Mouse (Mus musculus): Measurements from ENCODE around the gene Hnrnpa1. TPM values are rescaled to one million over a fixed set of nuclear protein-coding genes. Genes with fewer than 3 reads are reported as not detected.
"Not testable (repeated sequence)": the region's sequence is repeated elsewhere in the genome, so short reads cannot be mapped to it uniquely, and the experiment has no call there.

Gene Hnrnpa1
- polyA plus RNA-seq, 1 experiment from 2014 or later = 1,473 TPM

GRCm38 (mm10) chr15:103275943-103276342 is 35.7 kb downstream of the Hnrnpa1 start:
- not testable (repeated sequence) for H3K9me3 ChIP-seq (ENCODE audit: control insufficient read depth, low read length); H3K36me3 ChIP-seq (ENCODE audit: control insufficient read depth, insufficient read depth, low read length); H3K9ac ChIP-seq (ENCODE audit: low read length); DNase-seq (ENCODE audit: low spot score); H3K4me2 ChIP-seq (ENCODE audit: low read depth, low read length, severe bottlenecking); H3K27ac ChIP-seq (ENCODE audit: low read depth, low read length); H3K4me3 ChIP-seq (ENCODE audit: low read depth, low read length); ATAC-seq (replicated peaks; ENCODE audit: low FRiP score); H3K4me1 ChIP-seq (replicated peaks; ENCODE audit: control insufficient read depth, insufficient read depth, low read length); H3K27me3 ChIP-seq (ENCODE audit: control insufficient read depth, insufficient read depth, low read length)
- WGBS = 98% methylated on average over 2 of the region's 3 CpGs

GRCm38 (mm10) chr15:103277949-103278348 is 37.7 kb downstream of the Hnrnpa1 start:
- H3K27me3 ChIP-seq (ENCODE audit: control insufficient read depth, insufficient read depth, low read length) = no peaks in the 10 kb centered on the region
- no peaks in the 10 kb centered on the region for H3K9me3 ChIP-seq (ENCODE audit: control insufficient read depth, low read length)
- 75% methylated on average over 7 of the region's 7 CpGs for WGBS
- H3K4me2 ChIP-seq (ENCODE audit: low read depth, low read length, severe bottlenecking) = no peak overlapping the region
- no peak overlapping the region for H3K27ac ChIP-seq (ENCODE audit: low read depth, low read length)
- no peak for ATAC-seq (replicated peaks; ENCODE audit: low FRiP score)
- no peak overlapping the region for H3K4me3 ChIP-seq (ENCODE audit: low read depth, low read length)
- H3K9ac ChIP-seq (ENCODE audit: low read length) = no peak overlapping the region
- H3K4me1 ChIP-seq (replicated peaks; ENCODE audit: control insufficient read depth, insufficient read depth, low read length) = 0 out of 2 replicates have a peak, but pooled peaks cover 5% of the 10 kb centered on the region
- no peaks in the 10 kb centered on the region for H3K36me3 ChIP-seq (ENCODE audit: control insufficient read depth, insufficient read depth, low read length)
- DNase-seq (ENCODE audit: low spot score) = no peak

- Histone ChIP-seq H3K4me2 (ENCODE audit: low read depth, low read length, severe bottlenecking) (no peak overlapping the region), H3K27me3 (ENCODE audit: control insufficient read depth, insufficient read depth, low read length) (no peaks in the 10 kb centered on the region), H3K9ac (ENCODE audit: low read length) (no peak overlapping the region), H3K9me3 (ENCODE audit: control insufficient read depth, low read length) (no peaks in the 10 kb centered on the region), H3K36me3 (ENCODE audit: control insufficient read depth, insufficient read depth, low read length) (no peaks in the 10 kb centered on the region), H3K4me3 (ENCODE audit: low read depth, low read length) (no peak overlapping the region), H3K27ac (ENCODE audit: low read depth, low read length) (no peak overlapping the region), H3K4me1 (replicated peaks; ENCODE audit: control insufficient read depth, insufficient read depth, low read length) (no peaks in the 10 kb centered on the region)
- no peak for ATAC-seq (replicated peaks; ENCODE audit: low FRiP score)
- peak; percentile 72 for DNase-seq (ENCODE audit: low spot score)
- 65% methylated on average over 3 of the region's 3 CpGs for WGBS
Observed at GRCm38 (mm10) chr15:103279750-103280149, 39.5 kb downstream of the Hnrnpa1 start.

GRCm38 (mm10) chr15:103280817-103281464 is 40.7 kb downstream of the Hnrnpa1 start:
- ATAC-seq (replicated peaks; ENCODE audit: low FRiP score) = no peak

GRCm38 (mm10) chr15:103281465-103282205 is 41.4 kb downstream of the Hnrnpa1 start:
- H3K27me3 ChIP-seq (ENCODE audit: control insufficient read depth, insufficient read depth, low read length) = no peaks in the 10 kb centered on the region
- DNase-seq (ENCODE audit: low spot score) (no peak), ATAC-seq (replicated peaks; ENCODE audit: low FRiP score) (no peak)
- no peak overlapping the region for H3K4me2 ChIP-seq (ENCODE audit: low read depth, low read length, severe bottlenecking)
- H3K9ac ChIP-seq (ENCODE audit: low read length) = no peak overlapping the region
- 95% methylated on average over 3 of the region's 3 CpGs for WGBS
- H3K36me3 ChIP-seq (ENCODE audit: control insufficient read depth, insufficient read depth, low read length) = no peaks in the 10 kb centered on the region
- H3K4me1 ChIP-seq (replicated peaks; ENCODE audit: control insufficient read depth, insufficient read depth, low read length) = no peaks in the 10 kb centered on the region
- H3K4me3 ChIP-seq (ENCODE audit: low read depth, low read length) = no peak overlapping the region
- H3K9me3 ChIP-seq (ENCODE audit: control insufficient read depth, low read length) = no peaks in the 10 kb centered on the region
- no peak overlapping the region for H3K27ac ChIP-seq (ENCODE audit: low read depth, low read length)

More at GRCm38 (mm10) chr15:103280817-103281464, 40.7 kb downstream of the Hnrnpa1 start:
- peak; percentile 68 for DNase-seq (ENCODE audit: low spot score)
- WGBS = 79% methylated on average over 3 of the region's 3 CpGs
- Histone ChIP-seq H3K4me2 (ENCODE audit: low read depth, low read length, severe bottlenecking) (no peak overlapping the region), H3K36me3 (ENCODE audit: control insufficient read depth, insufficient read depth, low read length) (no peaks in the 10 kb centered on the region), H3K4me1 (replicated peaks; ENCODE audit: control insufficient read depth, insufficient read depth, low read length) (no peaks in the 10 kb centered on the region), H3K27ac (ENCODE audit: low read depth, low read length) (no peak overlapping the region), H3K9me3 (ENCODE audit: control insufficient read depth, low read length) (no peaks in the 10 kb centered on the region), H3K9ac (ENCODE audit: low read length) (no peak overlapping the region), H3K4me3 (ENCODE audit: low read depth, low read length) (no peak overlapping the region), H3K27me3 (ENCODE audit: control insufficient read depth, insufficient read depth, low read length) (no peaks in the 10 kb centered on the region)

- no peaks in the 10 kb centered on the region for H3K9me3 ChIP-seq (ENCODE audit: control insufficient read depth, low read length)
- ATAC-seq (replicated peaks; ENCODE audit: low FRiP score) = 0 out of 2 replicates have a peak, but pooled peaks have one; percentile 30
- WGBS = 55% methylated on average over 3 of the region's 3 CpGs
Observed at GRCm38 (mm10) chr15:103284066-103284465, 43.8 kb downstream of the Hnrnpa1 start.

GRCm38 (mm10) chr15:103284647-103285046 is 44.4 kb downstream of the Hnrnpa1 start:
- ATAC-seq (replicated peaks; ENCODE audit: low FRiP score) (no peak), DNase-seq (ENCODE audit: low spot score) (no peak)
- Histone ChIP-seq H3K9me3 (ENCODE audit: control insufficient read depth, low read length) (no peaks in the 10 kb centered on the region), H3K27me3 (ENCODE audit: control insufficient read depth, insufficient read depth, low read length) (no peaks in the 10 kb centered on the region), H3K36me3 (ENCODE audit: control insufficient read depth, insufficient read depth, low read length) (no peaks in the 10 kb centered on the region), H3K4me1 (replicated peaks; ENCODE audit: control insufficient read depth, insufficient read depth, low read length) (no peaks in the 10 kb centered on the region), H3K9ac (ENCODE audit: low read length) (no peak overlapping the region), H3K27ac (ENCODE audit: low read depth, low read length) (no peak overlapping the region), H3K4me2 (ENCODE audit: low read depth, low read length, severe bottlenecking) (no peak overlapping the region), H3K4me3 (ENCODE audit: low read depth, low read length) (no peak overlapping the region)
- 44% methylated on average over 2 of the region's 2 CpGs for WGBS

More at GRCm38 (mm10) chr15:103284066-103284465, 43.8 kb downstream of the Hnrnpa1 start:
- peak; percentile 74 for DNase-seq (ENCODE audit: low spot score)
- Histone ChIP-seq H3K4me1 (replicated peaks; ENCODE audit: control insufficient read depth, insufficient read depth, low read length) (no peaks in the 10 kb centered on the region), H3K27ac (ENCODE audit: low read depth, low read length) (no peak overlapping the region), H3K4me2 (ENCODE audit: low read depth, low read length, severe bottlenecking) (no peak overlapping the region), H3K27me3 (ENCODE audit: control insufficient read depth, insufficient read depth, low read length) (no peaks in the 10 kb centered on the region), H3K36me3 (ENCODE audit: control insufficient read depth, insufficient read depth, low read length) (no peaks in the 10 kb centered on the region), H3K4me3 (ENCODE audit: low read depth, low read length) (no peak overlapping the region), H3K9ac (ENCODE audit: low read length) (no peak overlapping the region)

DNA sequence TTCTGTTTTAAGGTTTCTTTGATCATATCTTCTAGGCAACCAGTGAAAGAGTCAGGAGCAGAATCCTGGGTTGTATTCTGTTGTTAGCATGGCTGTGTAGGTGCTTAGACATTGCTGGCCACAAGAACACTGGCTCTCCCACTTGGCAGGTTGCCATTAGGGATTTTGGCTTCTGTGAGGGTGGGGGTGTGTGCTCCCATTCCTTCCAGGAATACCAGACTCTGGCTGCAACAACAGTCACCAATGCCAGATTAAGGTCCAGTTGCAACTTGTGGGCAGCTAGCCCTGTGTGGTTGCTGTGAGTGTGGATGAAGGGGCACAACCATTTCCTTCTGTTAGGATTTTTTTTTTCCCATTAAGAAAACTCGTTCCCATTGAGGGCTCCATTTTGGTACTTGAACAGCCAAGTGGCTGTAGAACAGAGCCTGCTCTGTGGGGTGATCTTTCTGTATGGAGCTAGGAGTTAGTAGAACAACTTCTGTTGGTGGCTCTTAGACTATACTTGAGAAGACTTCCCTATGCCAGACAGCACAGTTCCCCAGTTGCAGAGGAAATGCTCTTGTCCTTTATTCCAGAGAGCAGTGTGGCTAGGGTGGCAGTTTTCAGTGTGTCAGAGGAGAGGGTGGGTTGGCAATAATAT is 45.7 kb downstream of the Hnrnpa1 start:
- peaks cover 2% of the 10 kb centered on the region; the same call in 1 of the 2 replicates for H3K36me3 ChIP-seq (ENCODE audit: control insufficient read depth, insufficient read depth, low read length)
- DNase-seq (ENCODE audit: low spot score) (no peak), ATAC-seq (replicated peaks; ENCODE audit: low FRiP score) (no peak)
- H3K4me1 ChIP-seq (replicated peaks; ENCODE audit: control insufficient read depth, insufficient read depth, low read length) = no peaks in the 10 kb centered on the region
- no peak overlapping the region; the same call in 1 of the 2 replicates for H3K9ac ChIP-seq (ENCODE audit: low read length)
- H3K4me2 ChIP-seq (ENCODE audit: low read depth, low read length, severe bottlenecking) = no peak overlapping the region
- no peaks in the 10 kb centered on the region for H3K27me3 ChIP-seq (ENCODE audit: control insufficient read depth, insufficient read depth, low read length)
- H3K9me3 ChIP-seq (ENCODE audit: control insufficient read depth, low read length) = no peaks in the 10 kb centered on the region
- H3K27ac ChIP-seq (ENCODE audit: low read depth, low read length) = no peak overlapping the region
- no peak overlapping the region for H3K4me3 ChIP-seq (ENCODE audit: low read depth, low read length)
- 82% methylated on average over 1 of the region's 1 CpGs for WGBS

Data from forebrain, embryonic 11.5 days (tissue).